Mouse (Mus musculus) cerebellum, postnatal 36 days (tissue): ENCODE results near the gene Sufu.

Source experiments
- DNase-seq, 2 experiments: peaks; one replicate each; pipeline ENCODE4 v3.0.0; 2021 to 2022; ENCODE audit warnings: mixed read lengths in 2 of 2

Sufu gene

DNA sequence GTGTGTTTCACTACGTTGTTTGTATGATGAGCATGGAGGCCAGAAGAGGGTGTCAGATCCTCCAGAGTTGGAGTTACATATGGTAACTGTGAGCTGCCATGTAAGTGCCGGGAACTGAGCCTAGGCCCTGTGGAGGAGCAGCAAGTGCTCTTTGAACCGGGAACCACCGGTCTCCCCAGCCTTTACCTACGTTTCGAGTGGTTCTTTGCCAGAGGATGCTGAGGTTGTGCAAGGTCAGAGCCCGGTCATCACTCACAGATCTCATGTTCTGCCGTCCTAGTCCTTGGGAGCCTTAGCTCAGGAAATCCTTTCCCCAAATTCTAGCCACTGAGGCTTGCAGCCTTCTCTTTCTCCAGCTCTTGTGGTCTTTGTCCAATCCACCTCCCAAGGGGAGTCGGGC is 37.5 kb downstream of the Sufu start:
- no peak for DNase-seq

DNA sequence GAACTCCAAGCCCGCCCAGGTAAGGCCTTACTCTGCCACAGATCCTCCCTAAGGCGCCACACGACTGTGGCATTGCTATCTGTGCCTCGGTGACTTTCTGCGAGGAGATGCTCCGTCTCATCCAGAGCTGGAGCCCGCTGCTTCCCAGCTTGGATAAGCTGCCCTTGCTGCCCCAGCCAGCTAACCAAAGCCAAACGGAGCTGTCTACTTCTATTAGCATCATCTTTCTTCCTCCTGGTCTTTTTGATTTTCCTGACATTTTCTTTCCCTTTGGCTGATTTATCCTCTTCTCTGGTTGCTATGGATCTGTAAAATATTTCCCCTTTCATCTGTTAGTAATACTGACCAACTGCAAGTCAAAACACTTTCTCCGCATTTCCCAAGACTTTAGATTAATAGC is 37.9 kb downstream of the Sufu start:
- DNase-seq, result no peak

DNA sequence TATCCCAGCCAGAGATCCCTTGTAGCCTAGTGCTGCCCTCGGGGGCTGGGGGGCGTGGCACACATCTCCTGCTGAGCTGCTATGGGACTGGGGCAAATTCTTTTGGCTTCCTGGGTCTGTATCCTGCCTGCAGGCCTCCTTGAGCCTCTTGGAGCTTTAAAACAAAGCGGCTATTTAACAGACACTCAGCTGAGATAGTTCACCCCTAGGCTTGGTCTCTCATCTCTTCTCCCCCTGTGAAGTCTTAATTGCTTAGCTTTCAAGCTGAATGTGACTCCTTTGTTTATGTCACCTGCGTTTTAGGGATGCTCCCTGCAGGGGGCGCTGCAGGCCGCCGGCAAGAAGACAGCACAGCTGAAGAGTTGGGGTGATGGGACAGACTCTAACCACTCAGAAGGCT is 38.8 kb downstream of the Sufu start:
- no peak for DNase-seq

DNA sequence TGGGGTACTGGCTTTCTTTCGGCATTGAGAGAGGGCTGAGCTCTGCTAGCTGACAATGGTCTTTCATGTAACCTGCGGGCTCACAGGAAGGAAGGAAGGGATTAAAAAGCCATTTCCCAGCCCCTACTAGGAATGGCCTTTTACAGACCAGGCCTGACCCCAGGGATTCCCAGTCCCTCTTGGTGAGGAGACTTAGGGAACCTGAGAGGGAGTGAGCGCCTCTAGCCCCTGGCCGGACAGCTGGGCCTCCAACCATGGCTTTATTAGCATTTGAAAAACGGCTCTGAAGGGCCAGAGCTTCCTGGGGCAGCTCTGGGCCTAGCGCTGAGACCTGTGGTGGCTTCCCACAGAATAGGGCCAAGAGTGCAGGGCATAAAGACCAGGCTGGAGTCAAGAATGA is 46.8 kb downstream of the Sufu start:
- DNase-seq, result no peak

DNA sequence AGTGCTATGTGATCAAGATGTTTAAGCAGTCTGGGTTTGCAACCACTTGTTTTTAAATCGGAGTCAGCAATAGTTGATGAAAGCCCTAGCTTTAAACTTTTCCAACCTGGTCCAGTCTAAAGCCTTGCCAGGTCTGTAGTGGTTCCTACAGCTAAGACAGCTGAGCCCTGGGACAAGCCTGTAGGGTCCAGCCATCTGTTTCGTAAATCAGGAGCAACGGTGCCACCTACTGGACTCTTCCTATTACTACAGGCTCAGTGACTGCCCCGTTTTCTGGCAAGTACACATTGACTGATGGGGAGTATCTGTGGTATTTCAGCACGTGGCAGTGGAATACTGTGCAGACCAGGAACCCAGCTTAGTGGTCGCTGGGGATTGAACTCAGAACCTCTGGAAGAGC is 47.5 kb downstream of the Sufu start:
- peak; percentile 82 to 93 for DNase-seq

DNA sequence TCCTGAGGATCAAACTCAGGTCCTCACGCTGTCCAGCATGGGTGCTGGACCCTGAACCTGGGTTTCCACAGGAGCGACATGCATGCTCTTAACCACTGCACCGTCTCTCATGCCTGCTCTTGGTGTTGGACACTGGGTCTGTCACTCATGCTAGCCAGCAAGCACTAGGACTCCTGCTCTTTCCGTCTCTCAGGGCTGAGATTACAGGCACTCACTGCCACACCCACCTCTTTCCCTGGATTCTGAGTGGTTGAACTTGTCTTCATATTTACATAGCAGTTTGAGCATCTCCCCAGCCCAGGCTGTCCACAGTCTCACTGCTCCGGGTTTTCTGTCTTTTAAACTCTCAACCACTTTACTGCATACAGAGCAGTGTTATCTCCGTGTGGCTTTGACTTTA is 48.9 kb downstream of the Sufu start:
- DNase-seq, result no peak

DNA sequence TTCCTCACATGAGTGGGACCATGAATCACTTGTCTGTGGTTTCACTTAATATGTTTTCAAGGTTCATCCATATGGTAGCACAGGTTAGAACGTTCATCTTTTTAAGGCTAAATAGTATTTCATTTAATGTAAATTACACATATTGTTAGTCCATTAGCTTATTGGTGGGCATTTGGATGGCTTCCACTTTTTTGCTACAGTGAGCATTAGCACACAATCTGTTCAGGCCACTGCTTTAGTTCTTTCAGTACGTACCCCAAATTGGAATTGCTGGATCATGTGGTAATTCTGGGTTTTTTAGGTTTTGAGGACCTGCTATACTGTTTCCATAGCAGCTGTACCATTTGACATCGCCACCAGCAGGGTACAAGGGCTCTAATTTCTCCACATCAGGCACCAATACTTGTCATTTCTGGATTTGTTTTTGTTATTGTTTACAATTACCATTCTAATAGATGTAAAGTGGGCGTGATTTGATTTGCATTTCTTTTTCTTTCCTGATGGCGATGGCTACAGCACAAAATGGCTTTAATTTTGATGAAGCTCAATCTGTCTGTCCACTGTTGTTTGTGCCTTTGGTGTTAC is 49.8 kb downstream of the Sufu start:
- DNase-seq, result no peak

DNA sequence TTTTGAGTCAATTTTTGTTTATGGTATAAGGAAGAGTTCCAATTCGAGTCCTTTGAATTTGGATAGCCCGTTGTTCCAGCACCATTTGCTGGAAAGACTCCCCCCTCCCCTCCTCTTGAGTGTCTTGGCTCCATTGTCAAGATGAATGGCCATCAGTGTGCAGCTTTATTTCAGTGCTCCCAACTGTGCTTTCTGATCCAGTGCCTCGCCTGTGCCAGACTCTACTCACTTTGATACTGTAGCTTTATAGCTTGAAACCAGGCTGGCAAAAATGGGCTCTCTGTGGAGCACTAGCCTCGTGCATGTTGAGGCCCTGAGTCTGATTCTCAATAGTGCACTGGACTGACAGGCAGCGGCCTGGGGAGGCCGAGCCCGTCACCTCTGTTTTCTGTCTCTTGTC is 50.4 kb downstream of the Sufu start:
- DNase-seq, result no peak

DNA sequence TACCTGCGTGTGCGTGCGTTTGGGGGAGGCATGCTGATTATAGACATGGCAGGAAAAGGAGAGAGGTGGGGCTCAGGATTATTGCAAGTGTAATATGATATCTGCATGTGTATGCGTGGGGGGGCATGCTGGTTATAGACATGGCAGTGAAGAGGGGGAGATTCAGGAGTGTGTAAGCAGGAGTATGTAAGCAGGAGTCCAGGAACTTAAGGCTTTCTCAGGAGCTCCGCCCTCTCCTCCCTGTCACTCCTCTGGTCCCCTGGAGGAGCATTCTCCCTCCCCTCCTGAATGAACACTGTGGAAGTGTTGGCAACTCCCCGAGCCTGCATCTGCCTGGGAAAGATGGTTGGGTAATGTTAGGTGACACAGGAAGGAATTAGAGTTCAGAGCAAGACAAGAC is 51.2 kb downstream of the Sufu start:
- DNase-seq, result no peak

DNA sequence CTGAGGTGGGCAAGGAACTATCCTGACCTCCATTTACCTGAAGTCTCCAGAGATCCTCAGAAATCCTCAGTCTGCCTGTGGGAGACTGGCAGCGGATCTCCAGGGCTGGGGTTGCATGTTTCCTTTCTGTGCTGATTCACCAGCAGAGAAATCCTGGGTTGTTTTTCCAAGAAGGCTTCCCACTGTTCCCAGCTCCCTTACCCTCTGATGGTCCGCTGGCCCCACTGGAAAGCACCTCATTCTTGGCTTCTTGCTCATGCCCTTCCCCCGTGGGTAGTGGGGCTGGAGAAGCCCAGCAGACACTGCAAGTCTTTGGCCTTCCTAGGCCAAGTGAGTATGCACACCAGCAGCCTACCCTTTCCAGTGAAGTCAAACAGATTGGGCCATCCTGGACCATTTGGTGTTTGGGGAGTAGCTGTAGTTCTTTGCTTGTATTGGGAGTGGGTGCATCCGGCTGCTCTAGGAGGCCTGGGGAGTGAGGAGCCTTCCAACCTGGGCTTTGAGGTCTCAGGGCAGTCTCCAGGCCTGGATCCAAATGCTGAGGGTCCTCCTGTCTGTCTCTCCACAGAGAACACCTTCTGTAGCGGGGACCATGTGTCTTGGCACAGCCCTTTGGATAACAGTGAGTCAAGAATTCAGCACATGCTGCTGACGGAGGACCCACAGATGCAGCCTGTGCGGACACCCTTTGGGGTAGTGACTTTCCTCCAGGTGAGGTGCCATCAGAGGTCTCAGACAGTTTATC is 52.7 kb downstream of the Sufu start:
- no peak for DNase-seq

DNA sequence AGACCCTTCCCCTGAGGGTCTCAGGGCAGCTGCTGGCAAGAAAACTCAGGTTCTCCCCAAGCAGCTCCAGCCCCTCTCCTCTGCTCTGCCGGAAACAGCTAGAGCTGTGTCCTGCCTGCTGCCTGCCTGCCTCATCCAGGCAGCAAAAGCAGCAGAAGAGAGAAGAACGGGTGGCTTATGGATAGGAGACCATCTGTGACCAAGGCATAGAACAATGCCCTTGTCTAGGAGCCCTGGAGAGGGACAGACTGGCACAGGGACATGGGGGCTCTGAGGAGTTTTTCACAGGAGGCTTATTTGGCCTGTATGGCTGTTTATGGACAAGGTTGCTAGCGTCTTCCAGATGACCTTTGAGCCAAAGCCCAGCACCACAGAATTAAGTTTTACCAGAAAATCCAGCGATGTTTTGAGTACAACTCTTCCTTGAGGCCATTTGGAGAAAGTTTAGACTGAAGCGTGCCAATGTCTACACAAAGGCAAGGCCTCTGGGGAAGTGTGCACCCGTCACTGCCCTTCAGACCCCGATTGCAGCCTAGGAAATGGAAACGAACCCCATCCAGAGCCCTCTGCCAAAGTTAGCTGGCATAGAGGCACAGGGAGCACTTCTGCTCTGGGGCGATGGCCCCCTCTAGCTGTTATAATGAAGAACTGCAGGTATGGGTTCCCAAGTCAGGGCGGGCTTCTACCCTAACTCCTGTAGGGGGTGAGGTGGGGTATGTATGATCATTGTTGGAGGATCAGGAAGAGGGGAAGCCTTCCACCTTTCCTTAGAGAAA is 55.5 kb downstream of the Sufu start:
- DNase-seq, result peak; percentile 56 to 60

DNA sequence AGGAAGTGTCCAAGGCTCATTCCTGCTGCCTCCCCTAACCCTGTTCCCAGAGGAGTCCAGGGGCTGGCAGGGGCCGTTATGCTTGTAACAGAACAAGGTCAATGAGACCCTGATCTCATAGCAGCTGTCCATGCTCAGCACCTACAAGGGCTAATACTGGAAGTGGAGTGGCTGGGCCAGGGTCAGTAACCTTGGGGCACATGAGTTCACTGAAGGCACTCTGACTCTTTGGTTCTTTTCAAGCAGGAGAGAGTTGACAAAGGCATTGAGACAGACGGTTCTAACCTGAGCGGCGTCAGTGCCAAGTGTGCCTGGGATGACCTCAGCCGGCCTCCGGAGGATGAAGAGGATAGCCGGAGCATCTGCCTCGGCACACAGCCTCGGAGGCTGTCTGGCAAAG is 56.2 kb downstream of the Sufu start:
- DNase-seq, result no peak

DNA sequence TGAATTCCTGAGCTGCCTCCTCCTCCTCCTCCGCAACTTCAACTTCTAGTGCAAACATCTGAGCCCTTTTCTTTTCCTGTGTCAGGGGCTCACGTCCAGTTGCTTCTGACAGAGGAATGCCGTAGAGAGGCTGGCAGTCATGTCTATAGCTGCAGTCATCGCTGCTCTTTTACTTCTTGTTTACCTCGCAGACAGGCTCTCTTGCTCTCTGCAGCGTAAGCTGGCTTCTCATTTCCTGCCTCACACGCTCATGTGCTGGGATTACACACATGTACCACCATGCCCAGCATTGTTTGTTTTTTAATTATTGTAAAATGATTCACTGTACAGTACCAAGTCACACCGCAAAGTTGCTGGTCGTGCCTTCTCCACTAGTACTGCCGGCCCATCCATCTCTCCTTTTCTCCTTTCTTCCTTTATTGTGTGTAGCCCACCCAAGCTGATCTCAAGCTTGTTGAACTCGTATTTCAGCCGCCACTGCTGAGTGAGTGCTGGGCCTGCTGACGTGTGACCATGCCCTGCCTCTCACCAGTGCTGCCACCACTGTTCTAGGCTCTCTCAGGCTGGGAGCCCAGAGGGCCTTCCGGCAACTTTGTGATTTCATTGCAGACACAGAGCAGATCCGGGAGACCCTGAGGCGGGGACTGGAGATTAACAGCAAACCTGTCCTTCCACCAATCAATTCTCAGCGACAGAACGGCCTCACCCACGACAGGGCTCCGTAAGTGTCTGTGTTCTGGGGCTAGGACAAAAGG is 57.6 kb downstream of the Sufu start:
- no peak for DNase-seq

DNA sequence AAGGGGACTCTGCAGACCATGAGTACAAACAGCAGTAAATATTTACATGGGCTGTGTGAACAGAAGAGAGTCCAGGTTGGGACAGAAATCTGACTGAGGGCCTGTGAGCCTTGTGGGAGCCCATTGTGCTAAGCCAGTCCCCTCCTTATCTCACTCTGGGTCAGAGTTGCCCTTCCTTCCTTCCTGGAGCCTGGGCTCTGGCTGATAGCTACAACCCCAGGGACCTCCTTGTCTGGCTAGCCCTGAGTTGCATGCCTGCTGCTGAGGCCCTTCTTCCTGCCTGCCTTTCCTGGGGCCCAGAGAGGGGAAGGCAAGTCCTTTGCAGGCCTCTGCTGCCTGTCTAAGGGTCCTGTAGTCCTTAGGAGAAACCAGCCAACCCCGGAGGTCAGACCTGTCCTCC is 58.3 kb downstream of the Sufu start:
- no peak for DNase-seq

DNA sequence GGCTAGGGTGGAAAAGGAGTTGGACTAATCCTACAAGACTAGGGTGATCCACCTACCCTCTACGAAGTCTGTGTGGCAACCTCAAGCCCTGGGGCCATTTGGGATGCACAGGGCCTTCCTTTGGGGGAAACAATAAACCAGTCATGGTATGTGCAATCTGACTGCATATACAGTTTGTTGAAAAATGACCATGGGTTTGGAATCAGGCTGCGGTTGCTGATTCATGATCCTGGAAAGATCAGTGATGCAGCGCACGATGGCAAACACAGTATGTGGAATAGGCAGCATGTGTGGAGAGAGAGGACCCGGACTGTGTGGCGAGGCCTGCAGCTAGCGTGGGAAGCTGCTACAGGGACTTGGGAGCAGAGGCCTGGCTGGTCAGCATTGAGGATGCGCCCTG is 58.9 kb downstream of the Sufu start:
- DNase-seq, result no peak

DNA sequence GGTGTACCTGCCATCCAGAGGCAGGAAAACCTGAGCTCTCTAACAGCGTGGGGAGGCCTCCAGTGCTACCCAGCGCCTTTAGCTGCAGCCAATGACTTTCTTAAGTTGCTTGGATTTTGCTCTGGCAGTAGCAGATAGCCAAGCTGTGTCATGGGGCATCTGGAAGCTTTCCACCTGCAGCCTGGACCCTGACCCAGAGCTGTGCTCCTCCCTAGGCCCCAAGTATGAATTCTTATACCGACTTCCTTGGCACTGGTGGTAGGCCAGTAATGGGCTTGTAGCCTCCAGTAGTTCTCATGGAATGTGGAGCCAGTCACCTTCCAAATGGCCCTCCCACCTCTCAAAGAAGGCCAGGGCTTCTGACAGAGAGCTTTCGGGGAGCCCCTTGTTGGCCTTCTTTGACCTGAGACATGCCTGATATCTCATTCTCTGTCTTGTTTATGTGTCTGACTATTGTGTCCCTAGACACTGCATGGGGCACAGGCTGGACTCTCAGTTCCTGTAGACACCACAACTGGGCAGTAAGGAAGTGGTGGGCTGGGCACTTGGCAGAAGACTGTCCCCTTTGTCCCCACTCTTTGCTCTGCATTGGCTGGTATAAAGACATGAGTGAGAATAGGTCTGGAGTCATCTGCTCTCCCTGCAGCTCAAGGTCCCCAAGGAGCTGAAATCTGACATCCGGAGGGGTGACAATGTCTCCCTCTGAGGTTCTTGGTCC is 59.5 kb downstream of the Sufu start:
- DNase-seq, result no peak

DNA sequence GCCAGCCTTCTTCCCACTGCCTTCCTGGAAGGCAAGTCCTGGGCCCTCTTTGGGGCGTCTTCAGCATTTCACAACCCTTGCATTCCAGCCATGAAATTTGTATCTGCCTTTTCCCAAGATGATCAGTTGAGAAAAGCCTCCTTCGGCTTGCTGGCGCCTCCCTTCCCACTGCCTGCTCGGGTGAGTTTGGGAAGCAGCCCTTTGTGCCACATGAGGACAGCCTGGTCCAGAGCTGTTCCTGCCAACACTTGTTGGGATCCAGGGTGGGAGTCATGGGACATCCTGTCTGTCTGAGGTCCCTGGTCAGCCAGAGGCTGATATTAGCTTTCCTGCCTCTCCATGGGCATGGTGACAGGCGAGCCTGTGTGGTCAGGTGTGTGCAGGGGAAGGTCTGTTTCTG is 61.1 kb downstream of the Sufu start:
- no peak for DNase-seq

DNA sequence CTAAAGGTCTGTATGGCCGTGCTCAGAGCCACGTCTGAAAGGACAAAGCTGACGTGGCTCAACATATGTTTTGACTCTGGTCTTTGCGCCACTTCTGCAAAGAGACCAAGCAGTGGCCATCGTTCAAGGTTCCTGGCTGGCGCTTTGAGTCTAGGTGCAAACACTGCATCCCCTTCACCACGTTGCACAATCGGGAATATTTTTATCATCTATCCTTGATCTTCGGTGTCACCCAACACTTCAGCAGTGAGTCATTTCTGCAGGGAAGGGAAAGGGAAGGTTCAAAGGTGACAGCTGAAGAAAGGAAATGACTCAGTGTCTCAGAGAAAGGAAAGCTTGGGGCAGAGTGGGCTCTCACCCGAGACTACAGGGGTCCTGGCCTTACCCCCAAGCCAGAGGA is 62.6 kb downstream of the Sufu start:
- DNase-seq, result no peak

DNA sequence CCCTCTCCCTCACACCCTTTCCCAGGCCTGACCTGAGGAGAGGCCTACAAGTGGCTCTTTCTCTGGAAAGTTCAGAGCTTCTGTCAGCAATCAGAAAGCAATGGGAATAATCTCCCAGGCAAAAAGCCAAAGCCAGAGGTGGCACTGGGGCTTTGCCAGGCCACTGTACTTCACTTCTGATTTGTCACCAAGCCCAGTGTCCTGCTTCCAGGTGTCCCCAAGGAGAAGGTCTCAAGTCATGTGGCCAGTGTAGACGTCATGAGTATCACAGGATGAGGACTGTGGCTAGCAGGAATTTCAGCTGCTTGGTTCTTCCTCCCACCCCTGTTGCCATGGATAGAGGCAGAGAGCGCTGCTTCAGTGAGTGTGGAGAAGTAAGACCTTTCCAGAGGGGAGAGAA is 63.2 kb downstream of the Sufu start:
- no peak for DNase-seq

DNA sequence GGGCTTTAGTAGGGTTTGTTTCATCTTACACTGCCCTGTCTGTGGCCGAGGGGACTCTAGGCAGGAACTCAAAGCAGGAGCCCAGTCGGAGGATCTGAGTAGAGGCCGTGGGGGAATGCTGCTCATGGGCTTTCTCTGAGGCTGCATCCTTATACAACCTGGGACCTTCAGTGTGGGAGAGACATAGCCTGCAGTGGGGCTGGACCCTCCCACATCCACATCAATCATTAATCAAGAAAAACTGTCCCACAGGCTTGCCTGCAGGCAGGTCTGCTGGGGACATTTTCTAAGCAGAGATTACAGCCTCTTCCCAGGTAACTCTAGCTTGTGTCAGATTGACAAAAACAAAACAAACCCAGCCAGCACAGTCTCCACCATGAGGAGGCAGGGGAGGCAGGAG is 65.9 kb downstream of the Sufu start:
- DNase-seq, result no peak

DNA sequence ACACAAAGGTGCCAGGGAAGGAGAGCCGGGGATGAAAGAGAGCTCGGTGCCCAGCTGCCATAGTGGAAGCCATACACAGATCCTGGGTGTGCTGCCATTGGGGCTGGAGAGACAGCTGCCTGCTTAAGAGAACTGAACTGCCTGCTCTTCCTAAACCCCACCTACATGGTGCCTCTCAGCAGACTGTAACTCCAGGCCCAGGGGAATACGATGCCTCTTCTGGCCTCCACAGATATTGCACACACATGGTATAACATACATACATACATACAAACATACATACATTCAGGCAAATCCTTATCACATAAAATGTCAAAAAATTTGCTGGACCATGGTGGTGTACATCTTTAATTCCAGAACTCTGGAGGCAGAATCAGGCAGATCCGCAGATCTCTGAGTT is 66.8 kb downstream of the Sufu start:
- DNase-seq, result no peak

DNA sequence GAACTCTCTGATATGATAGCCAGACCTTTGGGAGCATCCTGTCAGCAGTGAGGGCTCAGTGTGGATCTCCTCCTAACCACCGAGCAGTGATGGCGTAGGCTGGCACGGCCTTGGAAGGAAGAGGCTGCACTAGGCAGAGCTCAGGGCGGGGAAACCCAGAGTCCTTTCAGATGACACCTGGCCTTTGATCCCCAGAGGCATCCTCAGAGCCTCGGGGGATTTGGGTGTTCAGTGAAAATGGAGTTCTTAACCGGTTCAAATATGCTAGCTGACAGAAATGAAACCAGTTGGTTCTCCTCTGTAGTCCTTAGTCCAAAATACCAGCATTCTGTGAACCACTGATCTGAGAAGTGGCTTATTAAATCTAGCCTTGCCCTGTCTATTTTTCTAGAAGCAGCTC is 69.5 kb downstream of the Sufu start:
- DNase-seq, result no peak

DNA sequence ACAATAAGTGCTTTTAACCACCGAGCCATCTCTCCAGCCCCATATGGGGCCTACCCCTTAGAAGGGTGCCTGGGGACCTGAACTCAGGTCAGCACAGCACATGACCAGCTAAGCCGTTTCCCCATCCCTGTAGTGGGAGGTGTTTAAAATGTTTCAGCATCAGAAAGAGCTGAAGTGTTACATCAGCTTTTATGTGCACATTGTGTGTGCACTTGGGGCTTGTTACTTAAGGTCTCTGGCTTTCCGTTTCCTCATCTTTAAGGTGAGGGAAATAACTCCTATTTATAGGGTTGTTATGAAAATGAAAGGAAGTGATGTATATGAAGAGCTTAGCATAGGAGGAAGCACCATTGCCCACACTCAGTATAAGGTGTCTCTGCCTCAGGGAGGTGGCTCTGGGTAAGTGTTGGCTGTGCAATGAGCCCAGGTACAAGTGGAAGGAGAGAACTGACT is 70.4 kb downstream of the Sufu start:
- no peak for DNase-seq
